Mouse (Mus musculus) stomach, postnatal 0 days (tissue): ENCODE data around the gene 4930415O20Rik.

Experiments
- CTCF ChIP-seq: IDR thresholded peaks from 2 replicates; pipeline ENCODE4 v1.5.1; 2016; ENCODE audit warnings: antibody characterized with exemption, low read depth, mild to moderate bottlenecking, moderate library complexity
- EP300 ChIP-seq: optimal IDR thresholded peaks from 2 replicates; pipeline ENCODE3; 2016; ENCODE audit warnings: antibody characterized with exemption

- TF ChIP-seq CTCF: no peak
- no peak for TF ChIP-seq EP300
Measured at GRCm38 (mm10) chr15:98594193-98594592, 23.4 kb downstream of the 4930415O20Rik start.
